Mouse (Mus musculus): ENCODE measurements at regions not wholly inside any gene's neighbourhood (a gene's known extent, or its start where the extent isn't known, plus 50 kb on each side); places are given as distances from the start of the nearest gene placed in this dataset.

DNA sequence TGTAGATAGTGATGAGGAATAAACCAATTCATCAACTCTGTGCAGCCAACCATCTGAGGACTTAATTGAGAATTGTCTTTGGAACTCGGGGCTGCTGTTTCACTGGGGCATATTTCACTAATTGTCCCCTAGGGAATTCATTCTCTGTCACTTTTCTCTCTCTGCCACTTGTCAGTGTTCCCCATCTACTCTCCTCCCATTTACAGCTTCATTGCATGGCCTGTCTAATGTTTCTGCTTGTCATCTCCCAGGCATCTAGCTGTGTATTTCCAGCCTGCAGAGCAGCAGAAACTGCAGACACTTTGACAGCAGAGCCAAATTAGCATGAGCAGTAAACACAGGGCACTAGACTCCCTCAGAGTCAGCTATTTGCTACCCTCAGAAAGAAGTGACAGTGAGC, 1105.2 kb downstream of the Ntrk3 start:
- no peak for DNase-seq

GRCm38 (mm10) chr7:77623491-77623890, 1114.3 kb downstream of the Ntrk3 start:
- no peak for DNase-seq

GRCm38 (mm10) chr7:77622934-77623333, 1114.9 kb downstream of the Ntrk3 start:
- no peak for DNase-seq

DNA sequence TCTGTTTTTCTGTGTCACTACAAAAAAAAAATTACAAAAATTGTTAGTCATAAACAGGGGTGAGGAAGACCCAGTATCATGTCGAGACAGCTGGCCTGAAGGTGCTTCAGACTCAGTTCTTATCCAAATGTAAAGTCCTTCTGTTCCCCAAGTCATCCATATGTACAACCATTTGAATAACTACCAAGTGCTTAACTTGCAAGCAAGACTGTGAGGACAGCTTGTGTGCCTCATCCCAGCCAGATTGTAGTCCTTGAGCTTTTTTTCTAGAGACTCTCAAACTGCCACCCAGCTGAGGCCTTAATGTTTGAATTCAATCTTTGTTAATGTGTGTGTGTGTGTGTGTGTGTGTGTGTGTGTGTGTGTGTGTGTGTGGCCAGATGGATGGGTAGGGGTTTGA, 1164.9 kb downstream of the Ntrk3 start:
- DNase-seq, result no peak

DNA sequence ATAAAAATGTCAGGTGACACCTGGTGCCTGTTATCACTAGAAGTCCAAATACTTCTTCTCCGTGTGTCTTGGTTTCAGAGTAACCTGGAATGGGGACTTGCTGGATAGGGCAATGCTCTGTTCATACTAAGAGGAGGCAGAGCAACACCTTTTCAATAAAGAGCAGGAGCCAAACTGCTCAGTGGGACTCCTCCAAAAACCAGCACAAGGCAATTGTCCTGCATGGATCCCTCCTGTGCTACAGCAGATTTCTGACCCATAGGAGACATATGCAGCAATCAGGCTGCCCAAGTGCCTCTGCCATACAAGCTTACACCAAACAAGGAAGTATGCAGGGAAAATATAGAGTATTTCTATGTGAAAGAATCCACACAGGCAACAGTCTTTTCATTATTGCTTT, 1178.7 kb downstream of the Ntrk3 start:
- DNase-seq, result peak; percentile 5

- DNase-seq, result peak; percentile 29 to 33
These were observed 1179.3 kb downstream of the Ntrk3 start for GRCm38 (mm10) chr7:77558536-77558935.

DNA sequence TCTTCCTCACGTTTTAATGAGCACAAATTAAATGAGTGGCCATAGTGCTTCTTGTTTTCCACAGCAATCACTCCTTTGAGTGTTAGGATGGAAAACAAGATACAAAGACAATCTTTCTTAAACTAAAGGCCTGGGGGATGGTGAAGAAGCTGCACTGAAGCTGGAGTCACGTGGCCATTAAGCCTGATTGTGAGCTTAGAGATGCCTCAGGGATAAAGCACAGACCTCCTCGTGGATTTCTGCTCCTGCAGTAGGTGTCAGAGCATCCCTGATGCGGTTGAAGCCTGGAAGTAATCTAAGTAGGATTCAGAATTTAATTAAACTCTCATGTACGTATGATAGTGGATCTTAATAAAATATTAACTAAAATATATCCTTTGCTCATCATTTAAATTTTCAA, 1200.9 kb downstream of the Ntrk3 start:
- no peak for DNase-seq

- no peak for DNase-seq
These were observed 1209.9 kb downstream of the Ntrk3 start for GRCm38 (mm10) chr7:77527906-77528305.

DNA sequence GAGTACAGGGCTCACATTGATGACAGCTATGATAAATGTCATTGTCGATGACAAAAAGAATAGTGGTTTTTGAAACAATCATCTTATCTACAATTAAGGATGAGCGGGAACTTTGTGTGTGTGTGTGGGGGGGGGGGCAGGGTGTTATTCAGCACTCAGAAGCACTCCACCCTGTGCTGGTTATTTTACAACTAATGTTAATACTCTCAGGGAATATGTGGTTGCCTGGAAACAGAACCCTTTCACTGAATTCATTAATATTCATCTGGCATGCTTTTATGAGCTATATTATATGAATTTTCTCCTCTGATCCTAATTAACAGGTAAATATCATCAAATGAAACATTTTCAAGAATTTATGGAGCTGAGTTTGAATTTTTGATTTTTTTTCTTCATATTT, 1228.2 kb downstream of the Ntrk3 start:
- DNase-seq, result no peak

DNA sequence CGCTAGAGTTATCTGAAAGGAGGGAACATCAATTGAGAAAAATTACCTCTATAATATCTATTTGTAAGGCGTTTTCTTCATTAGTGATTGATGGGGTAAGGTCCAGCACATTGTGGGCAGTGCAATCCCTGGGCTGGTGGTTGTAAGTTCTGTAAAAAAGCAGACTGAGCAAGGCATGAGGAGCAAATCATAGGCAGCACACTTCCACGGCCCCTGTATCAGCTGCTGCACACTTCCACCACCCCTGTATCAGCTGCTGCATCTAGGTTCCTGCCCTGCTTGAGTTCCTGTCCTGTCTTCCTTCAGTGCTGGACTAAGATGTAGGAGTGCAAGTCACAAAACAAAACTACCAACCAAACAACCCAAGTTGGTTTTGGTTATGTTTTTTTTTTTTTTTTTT, 1230.2 kb downstream of the Ntrk3 start:
- DNase-seq, result no peak

- DNase-seq, result no peak
These were observed 1235.2 kb downstream of the Ntrk3 start for GRCm38 (mm10) chr7:77502608-77503007.

GRCm38 (mm10) chr7:77495066-77495465, 1242.7 kb downstream of the Ntrk3 start:
- DNase-seq, result peak; percentile 21 to 26

DNA sequence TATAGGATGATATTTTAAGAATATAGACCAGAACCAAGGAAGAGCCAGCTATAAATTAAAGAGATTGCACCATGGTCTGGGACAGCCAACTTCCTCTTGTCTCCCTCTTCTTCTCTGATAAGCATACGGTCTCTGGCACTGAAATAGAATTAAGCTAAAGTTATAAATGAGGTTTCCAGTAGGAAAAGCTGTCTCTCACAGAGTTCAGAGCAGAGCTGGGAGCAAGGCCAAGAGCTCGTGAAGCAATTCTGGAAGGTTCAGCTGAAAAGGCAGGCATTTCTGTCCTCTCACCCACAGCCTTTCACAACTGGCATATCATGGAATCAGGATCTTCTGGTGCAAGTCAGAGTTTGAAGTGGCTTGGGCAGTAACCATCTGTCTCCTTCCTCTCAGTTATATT, 1247.8 kb downstream of the Agbl1 start:
- no peak for DNase-seq

DNA sequence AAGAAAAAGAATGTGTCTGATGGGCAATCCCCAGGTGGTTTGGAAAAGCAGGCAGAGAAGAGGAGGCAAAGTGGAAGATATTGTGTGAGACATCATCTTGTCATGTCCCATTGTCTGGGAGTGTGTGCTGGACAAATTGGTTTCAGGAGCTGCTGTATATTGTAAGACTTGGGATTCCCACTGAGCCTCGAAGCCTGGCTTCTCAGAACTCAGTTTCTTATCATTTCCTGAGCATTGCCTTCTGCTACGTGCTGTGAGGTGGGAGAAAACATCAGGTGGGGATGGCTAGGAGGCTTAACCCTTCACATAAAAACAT, 1216.3 kb downstream of the Agbl1 start:
- no peak for DNase-seq

DNA sequence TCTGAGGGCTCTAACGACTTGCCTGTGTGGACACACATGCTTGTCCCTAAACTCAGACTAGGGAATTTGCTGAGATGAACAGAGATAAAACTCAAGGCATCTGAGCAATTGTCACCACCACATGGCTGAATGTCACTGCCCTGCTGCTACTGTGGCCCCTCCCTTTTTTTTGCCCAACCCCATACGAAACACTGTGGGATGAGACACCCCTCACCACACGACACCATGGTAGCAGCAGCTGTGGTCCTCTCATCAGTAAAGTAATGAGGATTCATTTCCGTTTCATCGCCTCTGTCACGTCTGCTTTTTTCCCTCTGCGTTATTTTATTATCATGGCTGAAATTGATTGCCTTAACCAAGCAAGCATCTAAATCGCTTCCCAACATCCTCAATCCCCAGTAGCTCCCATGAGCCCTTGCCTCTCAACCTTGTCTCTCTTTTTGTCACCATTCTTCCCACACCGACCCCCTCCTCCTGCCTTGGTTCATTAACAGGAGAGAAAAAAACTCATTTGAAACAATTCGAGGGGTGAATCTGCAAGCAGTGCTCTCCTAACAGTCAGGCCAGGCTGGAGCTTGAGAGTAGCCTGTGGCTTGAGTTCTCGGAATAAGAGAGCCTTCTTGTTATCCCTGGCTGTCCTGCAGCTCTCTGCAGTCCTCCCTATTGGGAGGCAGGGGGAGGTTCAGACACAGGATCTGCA, 1215.8 kb downstream of the Agbl1 start:
- DNase-seq, result no peak

DNA sequence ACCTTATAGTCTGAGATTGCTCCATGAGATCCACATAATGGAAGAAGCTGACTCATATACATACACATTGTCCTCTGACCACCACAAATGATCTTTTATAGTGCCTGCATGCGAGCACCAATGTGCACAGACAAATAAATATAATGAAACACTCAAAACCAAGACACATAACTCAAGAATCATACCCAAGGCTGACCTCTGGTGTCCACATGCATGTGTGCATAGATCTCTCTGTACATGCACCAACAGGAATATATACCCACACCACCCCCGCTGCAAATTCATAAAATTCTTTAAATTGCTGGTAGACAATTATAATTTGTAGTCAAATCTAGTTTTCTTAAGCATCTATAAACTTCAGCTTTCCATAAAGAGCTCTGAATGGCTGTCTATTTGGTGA, 1211.9 kb downstream of the Agbl1 start:
- peak in 1 of 2 experiments; percentile 3 for DNase-seq

GRCm38 (mm10) chr7:77413606-77414005, 1183.9 kb downstream of the Agbl1 start:
- DNase-seq, result no peak
